Mouse (Mus musculus) CD4-positive, CD25-positive, alpha-beta regulatory T cell, adult 4 months (primary cell): Measurements from ENCODE around the gene Slc25a45. TPM values are rescaled to one million over a fixed set of nuclear protein-coding genes. Genes with fewer than 3 reads are reported as not detected.

Experiments used
- polyA plus RNA-seq, 2 experiments: library from polyadenylated mRNA; unstranded; fragments of 100-300 nt; shearing (Covaris generic); gene quantifications; one replicate each; pipeline ENCODE4 v1.2.1; 2017

Slc25a45 gene
- polyA plus RNA-seq, 2 experiments from 2014 or later = 51.6 to 73.7 TPM

Other genes with a start within 250 kb of the Slc25a45 start
- gene Rela, start 240.3 kb upstream of the Slc25a45 start, polyA plus RNA-seq = 100 to 1,000 TPM; 111 to 174 TPM
- 10 to 100 TPM; 19.0 to 25.6 TPM for gene Sipa1, start 214.1 kb upstream of the Slc25a45 start, polyA plus RNA-seq
- gene Map3k11, start 189.1 kb upstream of the Slc25a45 start, polyA plus RNA-seq = 1 to 10 TPM; 6.3 to 8.4 TPM
- 10 to 100 TPM; 21.6 to 23.9 TPM for gene Pcnx3, start 188.9 kb upstream of the Slc25a45 start, polyA plus RNA-seq
- gene Kcnk7, start 173.4 kb upstream of the Slc25a45 start, polyA plus RNA-seq = 1 to 10 TPM; 1.9 to 2.4 TPM
- gene Ehbp1l1, start 151.5 kb upstream of the Slc25a45 start, polyA plus RNA-seq = 10 to 100 TPM; 14.4 to 20.7 TPM
- 10 to 100 TPM; 43.5 to 55.3 TPM for gene Fam89b, start 148.2 kb upstream of the Slc25a45 start, polyA plus RNA-seq
- not detected for gene Ltbp3, start 136.9 kb upstream of the Slc25a45 start, polyA plus RNA-seq
- gene Scyl1, start 106.4 kb upstream of the Slc25a45 start, polyA plus RNA-seq = 10 to 100 TPM; 15.1 to 19.4 TPM
- gene Frmd8, start 2.5 kb upstream of the Slc25a45 start, polyA plus RNA-seq = 10 to 100 TPM; 62.6 to 85.3 TPM
- under 1 TPM; 0.51 to 0.84 TPM for gene Tigd3, start 16.3 kb downstream of the Slc25a45 start, polyA plus RNA-seq
- gene Dpf2, start 35.2 kb downstream of the Slc25a45 start, polyA plus RNA-seq = 100 to 1,000 TPM; 214 to 296 TPM
- under 1 TPM in 1 of 2 experiments, not detected in 1; 0.34 TPM for gene Cdc42ep2, start 47.0 kb downstream of the Slc25a45 start, polyA plus RNA-seq
- gene Pola2, start 86.4 kb downstream of the Slc25a45 start, polyA plus RNA-seq = 10 to 100 TPM; 13.8 to 15.8 TPM
- gene Slc22a20, start 108.3 kb downstream of the Slc25a45 start, polyA plus RNA-seq = not detected
- gene Capn1, start 138.1 kb downstream of the Slc25a45 start, polyA plus RNA-seq = 10 to 100 TPM; 40.2 to 45.3 TPM
- 10 to 100 TPM; 13.4 to 17.1 TPM for gene Syvn1, start 168.8 kb downstream of the Slc25a45 start, polyA plus RNA-seq
- 10 to 100 TPM; 33.9 to 37.5 TPM for gene Mrpl49, start 180.0 kb downstream of the Slc25a45 start, polyA plus RNA-seq
- 1,000 to 10,000 TPM; 2,365 to 3,114 TPM for gene Fau, start 180.0 kb downstream of the Slc25a45 start, polyA plus RNA-seq
- 1 to 10 TPM; 5.7 to 6.7 TPM for gene Znhit2, start 183.4 kb downstream of the Slc25a45 start, polyA plus RNA-seq
- 1 to 10 TPM; 5.5 to 7.1 TPM for gene Tm7sf2, start 190.6 kb downstream of the Slc25a45 start, polyA plus RNA-seq
- 10 to 100 TPM; 27.9 to 39.0 TPM for gene Vps51, start 199.4 kb downstream of the Slc25a45 start, polyA plus RNA-seq
- gene Tmem262, start 202.2 kb downstream of the Slc25a45 start, polyA plus RNA-seq = not detected
- not detected for gene Gm28374, start 204.4 kb downstream of the Slc25a45 start, polyA plus RNA-seq
- gene Zfpl1, start 207.1 kb downstream of the Slc25a45 start, polyA plus RNA-seq = 10 to 100 TPM; 36.7 to 51.4 TPM
- 1 to 10 TPM; 3.5 to 5.5 TPM for gene Cdca5, start 207.2 kb downstream of the Slc25a45 start, polyA plus RNA-seq
- gene AC131692.1, start 216.6 kb downstream of the Slc25a45 start, polyA plus RNA-seq = not detected
- under 1 TPM in 1 of 2 experiments, not detected in 1; 0.17 TPM for gene Naaladl1, start 228.0 kb downstream of the Slc25a45 start, polyA plus RNA-seq
- 1 to 10 TPM in 1 of 2 experiments, under 1 TPM in 1; 0.43 to 2.2 TPM for gene Sac3d1, start 240.8 kb downstream of the Slc25a45 start, polyA plus RNA-seq